Mouse (Mus musculus) layer of hippocampus, adult 18-20 months (tissue): Measurements from ENCODE around the gene Mbnl1. TPM values are rescaled to one million over a fixed set of nuclear protein-coding genes. Genes with fewer than 3 reads are reported as not detected.
A peak's percentile ranks its signal among the peaks of the same experiment; 100 is the strongest.

Experiments
- DNase-seq, 2 experiments: peaks; one replicate each; pipeline ENCODE4 v3.0.0; 2022; ENCODE audit warnings: low spot score in 2 of 2
- total RNA-seq, 2 experiments: library from RNA; stranded (reverse); gene quantifications; 2 replicates each; pipeline ENCODE4 v1.2.3; 2021

Mbnl1 gene
- total RNA-seq, 2 experiments from 2014 or later, result 137 to 141 TPM

DNA sequence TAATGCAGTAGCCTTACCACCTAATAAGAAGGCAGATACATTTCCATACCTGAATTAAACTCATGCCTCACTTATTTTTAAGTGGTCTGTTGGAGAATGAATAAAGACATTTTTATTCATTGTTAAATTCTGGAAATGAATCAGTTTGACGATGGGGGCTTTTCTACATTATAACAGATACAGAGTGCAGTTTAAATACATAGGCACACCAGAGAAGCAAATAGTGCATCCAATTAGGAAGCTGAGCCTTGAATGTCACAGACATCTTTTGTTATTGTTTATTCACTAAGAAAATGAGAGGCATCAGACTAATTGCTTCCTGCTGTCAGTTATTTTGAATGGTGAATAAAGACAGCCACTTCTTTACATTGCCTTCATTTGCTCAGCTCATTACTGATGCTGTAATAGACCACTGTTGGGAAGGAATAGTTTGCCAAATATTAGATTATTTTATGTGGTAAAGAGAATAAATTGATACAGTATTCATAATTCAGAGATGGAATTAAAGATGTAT lies 95.6 kb downstream of the Mbnl1 start:
- no peak for DNase-seq

GRCm38 (mm10) chr3:60568801-60569568 lies 96.4 kb downstream of the Mbnl1 start:
- no peak for DNase-seq

DNA sequence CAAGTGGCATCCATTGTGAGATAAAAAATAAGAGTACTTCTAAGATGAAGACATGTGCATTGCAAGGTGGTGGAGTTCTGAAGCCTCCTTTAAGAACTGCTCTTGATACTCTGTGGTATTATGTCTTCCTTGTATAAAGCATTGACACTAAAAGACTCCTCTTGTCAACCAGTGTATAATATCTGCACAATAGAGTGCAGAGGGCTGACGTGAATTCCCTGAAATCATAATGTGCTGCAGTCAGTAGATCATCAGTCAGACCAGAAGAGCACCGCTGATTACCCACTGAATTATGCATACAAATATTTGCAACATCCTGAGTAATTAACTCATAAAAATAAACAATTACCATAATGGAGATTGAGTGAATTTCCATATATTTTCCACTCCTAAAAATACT lies 97.2 kb downstream of the Mbnl1 start:
- no peak for DNase-seq

DNA sequence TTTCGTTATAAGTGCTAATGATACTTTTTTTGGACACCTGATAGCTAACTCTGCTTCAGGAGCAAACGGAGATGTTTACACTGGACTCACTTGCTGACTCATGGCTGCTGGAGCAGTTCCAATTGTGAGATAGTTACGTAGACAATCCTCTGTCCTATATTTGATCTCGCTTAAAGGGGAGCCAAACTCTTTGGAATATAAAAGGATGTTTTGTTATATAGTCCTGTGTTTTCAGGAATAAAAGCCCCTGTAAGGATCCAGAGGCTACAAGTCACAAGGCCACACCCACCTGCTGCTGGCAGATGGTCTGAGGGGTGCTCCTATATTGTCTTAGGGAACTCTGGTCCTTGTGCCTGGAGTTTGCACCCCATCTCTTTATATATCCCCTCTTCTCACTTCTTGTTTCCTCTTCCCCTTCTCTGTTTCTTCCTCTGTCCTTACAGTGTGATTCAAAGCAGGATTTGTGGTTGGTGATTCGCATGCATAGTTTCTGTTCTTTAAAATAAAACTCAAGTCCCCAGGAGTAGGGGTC lies 97.9 kb downstream of the Mbnl1 start:
- no peak for DNase-seq

DNA sequence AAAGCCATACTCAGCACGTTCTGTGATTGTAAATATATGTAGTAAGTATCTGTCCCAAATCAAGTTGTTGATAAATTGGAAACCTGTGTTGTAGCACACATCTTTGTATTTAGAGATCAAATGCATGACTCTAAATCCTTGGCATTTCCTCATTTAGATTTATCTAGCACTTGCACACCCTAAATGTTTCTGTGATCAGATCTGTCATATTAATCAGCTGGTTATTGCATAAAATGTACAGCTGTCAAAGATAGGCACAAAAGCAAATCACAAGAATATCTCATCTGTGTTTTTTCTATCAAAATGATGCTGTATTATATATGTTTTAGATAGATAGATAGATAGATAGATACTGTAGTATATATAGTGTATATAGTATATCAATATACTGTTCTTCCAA lies 98.9 kb downstream of the Mbnl1 start:
- DNase-seq, result no peak

GRCm38 (mm10) chr3:60574199-60574598 lies 101.6 kb downstream of the Mbnl1 start:
- no peak for DNase-seq

DNA sequence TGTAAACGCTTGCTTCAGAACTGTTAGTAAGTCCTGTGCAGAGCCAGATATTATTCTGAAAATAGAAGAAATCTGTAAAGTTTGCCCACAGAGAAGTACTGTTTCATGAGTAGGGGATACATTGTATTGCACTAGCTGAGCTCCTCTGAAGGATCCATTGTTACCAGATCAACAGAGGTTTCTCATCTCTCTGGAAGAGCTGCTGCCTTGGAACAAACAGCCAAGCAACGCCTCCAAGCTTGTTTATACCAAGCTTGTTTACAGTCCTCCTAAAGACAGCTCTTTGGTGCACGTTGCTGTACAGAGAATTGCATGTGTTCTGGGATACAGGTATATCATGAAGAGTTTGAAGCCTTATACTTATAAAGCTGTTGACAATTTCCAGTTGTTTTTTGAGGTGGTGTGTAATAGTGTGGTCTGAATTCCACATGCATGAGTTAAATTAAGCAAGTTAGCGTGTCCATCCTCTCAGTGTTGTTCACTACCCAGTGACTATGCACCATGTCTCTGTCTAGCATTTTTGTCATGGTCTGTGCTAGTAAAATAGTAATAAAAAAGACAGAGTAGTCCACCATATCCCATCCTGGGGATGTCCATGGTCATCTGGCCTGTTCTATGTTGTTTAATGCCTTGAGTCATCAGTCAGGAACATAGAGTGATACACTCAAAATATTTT lies 102.4 kb downstream of the Mbnl1 start:
- DNase-seq, result no peak

DNA sequence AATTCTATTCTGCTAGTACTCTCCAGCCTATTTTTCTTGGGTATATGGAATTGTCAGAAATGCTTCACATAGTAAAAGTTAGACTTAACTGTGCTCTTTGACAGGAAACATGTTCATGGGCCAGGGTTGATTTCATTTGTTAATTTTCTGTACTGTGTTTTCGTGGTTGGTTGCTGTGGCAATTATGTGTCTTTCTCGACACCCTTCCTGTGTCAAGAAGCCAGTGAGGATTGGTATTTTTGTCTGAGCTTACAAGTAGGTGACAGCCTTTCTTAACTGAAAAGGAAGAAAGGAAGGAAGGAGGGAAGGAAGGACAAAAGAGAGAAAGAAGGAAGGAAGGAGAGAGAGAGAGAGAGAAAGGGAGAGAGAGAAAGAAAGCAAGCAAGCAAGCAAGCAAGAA lies 103.3 kb downstream of the Mbnl1 start:
- no peak for DNase-seq

GRCm38 (mm10) chr3:60576366-60577046 lies 103.9 kb downstream of the Mbnl1 start:
- DNase-seq, result no peak

DNA sequence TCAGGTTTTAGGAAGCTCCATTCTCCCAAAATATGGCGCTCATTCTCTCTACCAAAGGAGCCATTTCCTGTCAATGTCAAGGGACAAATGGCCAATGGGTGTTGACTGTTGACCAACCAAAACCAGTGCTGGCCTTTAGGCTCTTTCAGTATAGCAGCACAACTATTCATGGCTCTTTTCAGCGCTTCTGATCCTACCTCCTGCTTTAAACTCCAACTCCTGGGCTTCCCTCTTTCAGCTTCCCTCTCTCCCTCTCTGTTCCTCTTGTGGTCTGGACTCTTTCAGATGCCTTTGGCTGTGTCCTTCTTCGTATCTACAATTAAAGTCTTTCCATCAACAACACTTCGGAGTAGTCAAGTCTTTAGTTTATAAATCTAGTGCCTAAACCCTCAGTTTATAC lies 107.2 kb downstream of the Mbnl1 start:
- DNase-seq, result no peak

DNA sequence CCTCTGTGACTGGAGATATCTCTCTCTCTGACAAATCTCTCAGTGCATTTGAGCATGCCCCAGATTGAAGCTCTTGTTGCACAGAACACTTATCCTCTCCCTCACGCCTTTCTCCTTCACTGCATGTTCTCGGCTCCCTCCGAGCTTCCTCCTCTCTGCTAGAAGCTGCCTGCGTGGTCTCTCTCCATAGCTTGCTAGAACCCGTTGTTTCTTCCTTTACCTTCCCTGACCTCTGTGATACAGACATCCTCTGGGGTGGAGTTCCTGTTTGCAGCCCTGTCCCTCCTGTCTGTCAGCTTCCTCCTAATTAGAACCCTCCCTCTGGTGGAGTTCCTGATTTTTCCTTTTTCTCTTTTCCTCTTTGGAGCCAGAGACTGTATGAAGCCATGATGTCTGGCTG lies 108.1 kb downstream of the Mbnl1 start:
- DNase-seq, result no peak

DNA sequence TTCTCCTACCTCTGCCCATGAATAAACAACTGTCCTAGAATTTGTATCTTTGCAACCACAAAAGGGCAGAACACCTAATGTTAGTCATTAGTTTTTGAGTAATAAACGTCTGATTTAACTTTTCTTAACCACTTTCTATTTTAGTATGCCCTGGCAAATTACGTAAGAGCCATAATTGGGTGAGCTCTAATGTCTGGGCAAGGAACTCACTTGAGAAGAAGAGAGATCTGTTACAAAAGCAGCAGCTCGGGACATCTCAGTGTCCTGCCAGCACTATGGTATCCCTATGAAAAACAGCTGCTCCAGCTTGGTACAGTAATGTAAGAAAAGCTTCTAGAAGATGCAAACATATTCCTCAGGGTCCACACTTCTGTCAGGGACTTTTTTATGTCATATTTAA lies 109.5 kb downstream of the Mbnl1 start:
- DNase-seq, result no peak

GRCm38 (mm10) chr3:60582620-60583019 lies 110.0 kb downstream of the Mbnl1 start:
- no peak for DNase-seq

DNA sequence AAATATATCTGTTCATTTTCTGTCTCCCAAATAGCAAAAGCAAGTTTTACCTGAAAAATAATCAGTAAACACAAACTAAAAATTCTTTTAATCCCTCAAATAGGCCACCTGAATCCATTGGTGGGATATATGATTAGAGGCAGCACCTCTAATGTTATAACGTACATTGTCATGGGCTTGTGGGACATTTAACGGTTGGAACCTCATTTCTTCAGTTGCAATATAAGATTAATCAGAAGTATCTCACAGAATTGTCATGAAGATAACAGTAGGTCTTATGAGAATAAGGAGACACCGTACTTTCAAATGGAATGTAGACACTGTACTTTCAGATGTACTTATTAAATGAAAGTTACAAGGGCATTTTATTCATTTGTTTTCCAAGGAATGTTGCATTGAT lies 112.1 kb downstream of the Mbnl1 start:
- no peak for DNase-seq

GRCm38 (mm10) chr3:60586046-60586445 lies 113.4 kb downstream of the Mbnl1 start:
- no peak for DNase-seq

- no peak for DNase-seq
These were observed 114.5 kb downstream of the Mbnl1 start for GRCm38 (mm10) chr3:60587149-60587548.

GRCm38 (mm10) chr3:60589361-60589760 lies 116.7 kb downstream of the Mbnl1 start:
- no peak for DNase-seq

GRCm38 (mm10) chr3:60595606-60596005 lies 123.0 kb downstream of the Mbnl1 start:
- DNase-seq, result no peak

DNA sequence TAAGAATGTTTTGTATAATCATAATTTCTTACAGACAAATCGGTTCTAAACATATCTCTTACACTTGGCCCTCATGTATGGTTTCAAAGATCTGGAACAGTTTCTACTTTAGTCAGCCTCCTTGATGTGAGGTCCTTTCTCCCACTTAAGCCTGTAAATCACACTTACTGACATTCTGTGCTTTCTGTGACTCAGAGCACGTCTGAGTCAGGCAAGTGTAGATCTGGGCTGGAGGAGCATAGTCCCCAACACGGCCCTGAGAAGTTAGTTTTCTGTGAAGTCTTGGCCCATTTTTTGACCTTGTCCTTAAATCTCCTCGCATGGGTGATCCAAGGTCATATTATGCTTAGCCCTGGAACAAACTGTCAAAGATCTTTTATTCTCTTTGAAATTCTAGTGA lies 124.4 kb downstream of the Mbnl1 start:
- DNase-seq, result no peak

DNA sequence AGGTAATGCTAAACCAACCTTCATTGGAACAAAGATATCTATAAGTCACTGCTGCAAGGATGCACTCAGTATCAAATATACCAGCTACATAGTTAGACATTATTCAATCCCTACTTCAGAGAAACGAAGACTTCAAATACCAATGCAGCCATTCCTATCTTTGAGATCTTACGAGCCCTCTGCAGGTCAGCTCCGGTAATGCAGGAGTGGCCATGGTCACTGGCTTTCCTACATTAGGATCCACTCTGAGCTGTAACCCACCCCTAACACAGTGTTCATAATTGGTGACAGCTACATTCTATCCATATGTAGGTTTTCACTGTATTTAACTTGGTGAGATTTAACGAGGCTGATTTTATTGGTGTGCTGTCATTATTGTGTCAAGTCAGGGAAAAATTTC lies 129.1 kb downstream of the Mbnl1 start:
- peak in 1 of 2 experiments; percentile 89 for DNase-seq

DNA sequence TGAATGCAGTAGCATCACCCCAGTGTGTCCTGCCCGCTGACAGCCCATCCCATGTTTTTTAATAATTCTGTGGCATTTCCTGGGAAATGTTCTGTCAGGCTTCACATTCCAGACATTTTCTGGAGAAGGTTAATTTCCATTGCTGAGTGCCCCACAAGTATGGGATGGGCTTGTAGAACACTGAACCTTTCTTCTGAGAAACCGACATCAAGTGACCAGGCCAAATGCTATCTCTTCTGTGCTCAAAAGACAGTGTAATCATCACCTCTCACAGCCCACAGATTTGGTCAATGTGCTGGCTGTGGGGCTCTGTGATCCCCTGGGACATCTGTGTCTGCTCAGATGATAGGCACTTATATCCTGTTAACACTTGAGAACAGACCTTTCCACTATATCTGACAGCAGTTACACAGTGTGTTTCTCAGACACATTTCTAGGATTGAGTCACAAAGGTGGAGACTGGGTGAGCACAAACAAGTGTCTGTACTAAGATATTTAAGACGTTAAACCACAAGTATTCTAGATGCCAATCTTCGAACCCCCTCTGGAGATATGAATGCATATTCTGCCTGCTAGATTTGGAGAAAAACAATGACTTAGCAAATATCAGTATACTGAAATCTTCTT lies 130.4 kb downstream of the Mbnl1 start:
- no peak for DNase-seq
